Mouse (Mus musculus) left cerebral cortex, adult 9 months (tissue): Measurements from ENCODE around the gene Nrip2.

Experiments
- DNase-seq, 2 experiments: peaks; one replicate each; pipeline ENCODE4 v3.0.0; 2022; ENCODE audit warnings: low spot score in 2 of 2

Gene Nrip2

DNA sequence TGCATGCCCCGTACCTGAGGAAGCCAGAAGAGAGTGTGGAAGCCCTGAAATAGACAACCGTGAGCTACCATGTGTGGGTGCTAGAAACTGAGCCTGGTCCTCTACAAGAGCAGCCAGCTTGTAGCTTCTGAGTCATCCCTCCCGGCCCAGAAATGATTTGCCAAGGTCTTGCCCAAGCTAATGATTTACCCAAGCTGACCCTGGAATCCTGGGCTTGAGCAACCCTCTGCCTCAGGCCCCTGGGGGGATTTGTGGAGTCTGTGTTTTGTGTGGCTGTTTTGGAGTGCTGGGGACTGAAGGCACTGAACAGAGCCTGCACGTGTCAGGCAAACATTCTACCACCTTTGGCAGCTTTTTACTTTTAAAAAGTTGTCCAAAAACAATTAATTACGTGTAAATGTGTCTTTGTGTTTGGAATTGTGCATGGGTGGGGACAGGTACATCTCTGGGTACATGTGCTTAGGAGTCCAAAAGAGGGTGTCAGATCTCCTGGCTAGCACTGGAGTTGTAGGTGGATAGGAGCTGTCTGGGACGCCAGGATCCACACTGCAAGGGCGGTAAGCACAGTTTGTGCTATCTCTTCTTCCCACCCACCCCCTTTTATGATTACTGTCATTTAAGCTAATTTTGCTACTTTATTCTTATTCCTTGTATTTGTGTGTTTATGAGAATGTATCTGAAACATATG lies 1.4 kb upstream of the Nrip2 start:
- no peak for DNase-seq

DNA sequence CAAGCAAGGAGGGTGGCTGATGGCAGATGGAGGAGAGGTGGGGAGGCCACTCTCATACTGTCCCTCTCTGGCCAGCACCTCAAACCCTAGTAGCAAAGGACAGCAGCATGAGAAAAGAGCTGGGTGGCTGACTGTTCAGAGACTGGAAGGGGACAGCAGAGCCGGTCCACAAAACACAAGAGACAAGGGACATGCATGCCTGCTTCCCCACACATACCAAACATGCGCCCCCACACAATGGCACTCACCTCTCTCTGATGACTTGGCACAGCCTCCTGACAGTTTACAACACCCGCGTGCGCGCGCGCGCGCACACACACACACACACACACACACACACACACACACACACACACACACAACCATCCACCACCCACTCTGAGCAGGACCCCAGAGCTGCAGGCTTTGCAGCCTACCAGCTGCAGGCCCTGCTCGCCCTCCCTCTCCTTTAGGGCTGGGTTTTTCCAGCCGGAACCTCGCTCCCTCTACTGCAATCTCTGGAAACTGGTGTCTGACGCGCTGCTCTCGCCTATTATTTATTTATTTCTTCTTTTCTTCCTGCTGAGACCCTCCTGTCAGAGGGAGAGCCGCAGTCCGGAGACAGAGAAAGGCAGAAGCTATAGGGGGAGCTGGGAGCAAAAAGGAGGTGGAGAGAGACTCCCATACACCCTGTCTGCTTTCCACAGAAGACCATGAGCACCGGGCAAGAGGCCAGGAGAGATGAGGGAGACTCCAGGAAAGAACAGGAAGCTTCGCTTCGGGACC lies 507 bp downstream of the Nrip2 start:
- peak in 1 of 2 experiments; percentile 44 for DNase-seq

DNA sequence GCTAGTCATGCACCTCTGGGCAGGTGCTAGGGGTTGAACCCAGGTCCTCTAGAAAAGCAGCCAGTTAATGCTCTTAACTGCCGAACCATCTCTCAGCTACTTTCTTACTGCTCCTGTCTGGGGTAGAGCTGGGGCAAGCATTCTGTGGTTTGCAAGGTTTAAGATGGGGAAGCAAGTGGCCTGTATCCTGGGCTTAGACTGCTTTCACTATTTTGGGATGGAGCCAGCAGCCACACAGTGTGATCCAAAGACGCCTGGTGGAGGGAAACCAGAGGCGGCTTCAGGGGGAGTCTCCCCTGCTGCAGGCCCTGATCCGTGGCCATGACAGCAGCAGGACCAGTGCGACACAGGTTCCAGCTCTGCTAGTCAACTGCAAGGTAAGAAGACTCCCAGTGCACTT lies 5.6 kb downstream of the Nrip2 start:
- DNase-seq, result no peak

DNA sequence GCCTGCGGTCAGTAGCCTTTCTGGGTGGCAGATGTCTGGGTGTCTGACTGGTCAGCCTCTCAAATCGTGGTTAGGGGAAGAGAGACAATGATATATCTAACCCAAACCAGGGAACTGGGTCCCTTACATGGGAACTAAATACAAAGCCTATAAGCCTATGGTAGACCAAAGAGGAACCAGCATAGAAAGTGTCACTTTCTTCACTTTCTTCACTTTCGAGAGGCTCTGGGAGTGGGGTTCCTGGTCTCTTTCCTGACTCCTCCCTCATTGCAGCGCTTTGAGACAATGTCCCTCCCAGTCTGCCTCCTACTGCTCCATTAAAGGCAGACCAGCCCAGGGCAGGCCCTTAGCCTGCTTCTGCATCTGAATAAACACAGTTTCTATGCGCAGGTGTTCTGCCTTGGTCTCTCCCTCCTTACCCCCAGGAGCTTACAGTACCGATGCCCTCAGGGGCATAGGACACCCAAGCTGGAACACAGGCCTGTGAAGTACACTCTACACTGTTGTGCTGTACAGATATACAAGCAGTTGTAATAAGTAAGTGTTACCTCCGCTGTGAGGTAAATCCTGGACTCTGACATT lies 9.5 kb downstream of the Nrip2 start:
- no peak for DNase-seq

DNA sequence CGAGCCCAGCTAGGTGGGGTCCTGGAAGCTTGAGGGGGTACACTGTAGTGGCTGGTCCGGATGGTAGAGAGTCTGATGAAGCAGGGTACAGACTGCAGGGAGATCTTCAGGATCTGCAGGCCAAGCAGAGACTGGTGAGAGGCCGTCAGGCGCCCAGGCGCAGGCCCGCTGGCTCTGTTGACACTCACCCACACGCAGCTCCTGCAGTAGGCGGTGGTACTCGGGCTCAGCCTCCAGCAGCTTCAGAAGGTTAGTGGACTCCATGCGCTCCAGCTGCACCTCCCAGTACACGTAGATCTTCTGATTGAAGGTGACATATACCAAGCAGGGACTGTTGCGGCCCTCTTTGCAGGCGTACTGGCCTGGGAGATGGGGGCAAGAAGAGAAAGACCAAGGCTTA lies 11.2 kb downstream of the Nrip2 start:
- no peak for DNase-seq

DNA sequence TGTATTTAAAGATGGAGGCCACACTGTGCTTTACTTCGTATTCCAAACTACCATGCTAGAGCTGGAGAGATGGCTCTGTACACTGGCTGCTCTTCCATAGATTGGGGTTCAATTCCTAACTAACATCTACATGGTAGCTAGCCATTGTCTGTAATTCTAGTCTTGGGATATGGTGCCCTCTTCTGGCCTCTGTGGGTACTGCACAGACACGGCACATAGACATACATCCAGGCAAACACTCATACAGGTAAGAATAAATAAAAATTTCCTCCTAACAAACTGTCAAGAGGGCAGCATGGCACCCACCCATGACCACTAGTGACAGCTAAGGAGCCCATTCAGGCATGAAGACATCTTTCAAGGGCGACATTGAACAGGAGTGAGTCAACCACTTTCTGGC lies 12.0 kb downstream of the Nrip2 start:
- DNase-seq, result peak in 1 of 2 experiments; percentile 91

DNA sequence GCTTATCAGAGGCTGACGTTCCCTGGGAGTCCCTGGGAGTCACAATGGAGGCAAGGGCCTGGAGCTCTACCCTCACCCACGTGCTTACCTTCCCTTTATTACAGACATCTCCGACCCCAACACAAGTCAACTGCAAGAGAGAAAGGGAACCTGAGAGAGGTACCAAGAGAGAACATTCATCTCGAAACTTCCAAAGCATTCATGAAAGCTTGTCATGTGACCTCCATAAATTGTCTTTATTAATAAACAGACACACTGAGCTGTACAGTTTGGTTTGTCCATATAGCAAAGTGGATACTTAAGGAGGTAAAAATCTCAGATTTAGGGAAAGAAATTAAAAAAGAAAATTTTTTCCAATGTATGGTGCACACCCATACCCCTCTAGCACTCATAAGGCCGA lies 17.1 kb downstream of the Nrip2 start:
- no peak for DNase-seq

DNA sequence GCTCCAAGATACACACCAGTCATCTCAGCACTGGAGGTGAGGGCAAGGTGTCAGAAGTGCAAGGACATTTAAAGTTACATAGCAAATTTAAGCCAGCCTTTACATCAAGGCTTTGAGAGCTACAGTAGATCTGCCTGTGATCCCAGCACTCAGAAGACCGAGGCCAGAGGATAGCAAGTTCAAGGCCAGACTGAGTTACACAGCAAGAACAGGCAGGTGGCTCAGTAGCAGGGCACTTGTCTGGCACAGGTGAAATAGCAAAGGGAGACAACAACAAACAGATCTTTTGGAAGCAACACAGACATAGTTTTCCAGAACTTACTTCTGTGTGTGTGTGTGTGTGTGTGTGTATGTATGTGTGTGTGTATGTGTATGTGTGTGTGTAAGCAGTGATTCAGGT lies 19.0 kb downstream of the Nrip2 start:
- DNase-seq, result no peak

DNA sequence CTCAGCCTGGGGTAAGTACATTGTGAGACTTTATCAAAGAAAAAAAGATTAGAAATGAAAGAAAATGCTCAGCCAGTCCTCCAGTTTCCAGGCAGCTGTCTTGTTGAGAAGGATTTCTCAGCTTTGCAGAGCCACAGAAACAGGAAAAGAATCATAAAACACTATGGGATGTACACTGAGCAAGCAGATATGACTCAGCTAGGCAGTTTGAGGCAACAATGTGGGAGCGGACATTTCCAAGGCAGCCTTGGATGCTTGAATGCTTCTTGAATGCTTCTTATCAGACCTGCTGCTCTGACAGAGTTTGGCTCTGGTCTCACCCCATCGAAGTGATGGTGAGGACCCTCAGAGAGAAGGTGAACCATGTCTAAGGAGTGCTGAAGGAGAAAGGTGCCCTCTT lies 21.9 kb downstream of the Nrip2 start:
- peak in 1 of 2 experiments; percentile 54 for DNase-seq

DNA sequence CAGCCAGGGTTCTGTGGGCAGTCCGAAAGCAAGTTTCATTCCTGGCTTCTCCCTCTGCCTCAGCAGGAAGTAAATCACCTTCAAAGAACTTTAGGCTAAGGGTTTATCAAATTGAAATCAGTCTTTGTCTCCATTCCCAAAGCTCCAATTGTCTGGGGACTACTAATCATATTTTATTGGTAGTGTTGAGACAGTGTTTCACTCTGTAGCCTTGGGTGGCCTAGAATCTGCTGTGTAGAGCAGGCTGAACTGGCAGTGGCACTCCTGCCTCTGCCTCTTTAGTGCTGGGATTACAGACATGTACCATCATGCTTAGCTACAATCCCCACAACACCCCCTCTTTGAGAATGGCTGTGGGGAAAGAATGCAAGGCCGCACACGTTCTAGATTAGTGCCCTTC lies 22.4 kb downstream of the Nrip2 start:
- DNase-seq, result no peak

DNA sequence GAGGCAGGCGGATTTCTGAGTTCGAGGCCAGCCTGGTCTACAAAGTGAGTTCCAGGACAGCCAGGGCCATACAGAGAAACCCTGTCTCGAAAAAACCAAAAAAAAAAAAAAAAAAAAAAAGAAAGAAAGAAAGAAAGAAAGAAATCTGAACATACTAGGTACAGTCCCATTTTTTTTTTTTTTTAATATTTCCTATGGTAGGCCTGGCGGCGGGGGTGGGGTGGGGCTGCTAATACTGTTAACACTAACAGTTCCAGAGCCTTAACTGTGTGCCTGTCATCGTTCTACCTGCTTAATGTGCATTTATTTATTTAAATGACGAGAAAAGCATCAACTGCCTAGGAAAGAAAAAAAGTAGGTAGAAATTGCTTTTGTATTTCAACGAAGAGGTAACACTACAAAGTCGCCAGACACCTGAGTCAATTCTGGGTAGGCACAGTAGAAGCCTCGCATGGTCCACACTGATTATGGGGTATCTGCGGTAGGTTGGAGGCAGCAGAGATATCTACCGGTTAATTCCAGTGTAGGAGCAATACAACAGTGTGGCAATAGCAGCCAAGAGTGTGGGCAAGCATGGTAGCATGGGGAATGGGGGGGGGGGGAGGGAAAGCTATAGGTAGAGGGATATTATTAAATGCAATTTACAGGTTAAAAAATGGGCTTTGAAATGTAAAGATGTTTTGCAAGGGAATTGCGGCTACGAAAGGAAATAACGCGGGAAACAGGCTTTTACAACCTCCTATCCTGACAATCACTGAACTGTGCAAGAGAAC lies 24.6 kb downstream of the Nrip2 start:
- peak in 1 of 2 experiments; percentile 36 for DNase-seq

DNA sequence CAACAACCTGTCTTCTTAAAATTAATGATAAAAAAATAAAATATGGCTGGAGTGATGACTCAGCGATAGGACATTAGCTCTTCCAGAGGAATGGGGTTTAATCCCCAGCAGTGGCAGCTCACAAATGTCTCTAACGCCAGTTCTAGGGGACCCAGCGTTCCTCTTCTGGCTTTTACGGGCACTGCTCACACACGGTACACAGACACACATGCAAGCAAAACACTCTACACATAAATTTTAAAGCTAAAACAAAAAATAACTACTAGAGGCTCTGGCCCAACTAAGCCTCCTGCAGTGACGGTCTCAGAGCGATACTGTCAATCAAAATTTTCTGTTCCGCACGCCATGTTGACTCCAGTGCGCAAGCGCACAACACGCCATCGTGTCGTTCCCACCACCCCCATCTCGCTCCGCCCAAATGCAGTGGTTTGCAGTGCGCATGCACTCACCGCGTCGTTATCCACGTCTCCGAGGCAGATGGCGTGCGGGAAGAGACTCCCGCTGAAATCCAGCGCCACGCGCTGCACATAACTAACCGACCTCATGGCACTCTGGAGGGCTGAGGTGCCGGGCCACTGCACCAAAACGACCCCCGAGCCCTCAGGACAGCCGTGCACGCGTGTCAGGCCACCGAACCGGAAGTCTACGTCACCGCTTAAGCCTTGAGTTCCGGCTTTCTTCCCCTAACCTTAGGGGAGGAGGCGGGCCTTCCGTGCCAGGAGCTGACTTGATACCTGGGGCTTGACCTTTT lies 25.3 kb downstream of the Nrip2 start, which contains the start of gene Itfg2:
Itfg2 (minus strand) TSS at position 663 of the 751 bp plus-strand sequence.
- DNase-seq, result peak; percentile 90 to 97

DNA sequence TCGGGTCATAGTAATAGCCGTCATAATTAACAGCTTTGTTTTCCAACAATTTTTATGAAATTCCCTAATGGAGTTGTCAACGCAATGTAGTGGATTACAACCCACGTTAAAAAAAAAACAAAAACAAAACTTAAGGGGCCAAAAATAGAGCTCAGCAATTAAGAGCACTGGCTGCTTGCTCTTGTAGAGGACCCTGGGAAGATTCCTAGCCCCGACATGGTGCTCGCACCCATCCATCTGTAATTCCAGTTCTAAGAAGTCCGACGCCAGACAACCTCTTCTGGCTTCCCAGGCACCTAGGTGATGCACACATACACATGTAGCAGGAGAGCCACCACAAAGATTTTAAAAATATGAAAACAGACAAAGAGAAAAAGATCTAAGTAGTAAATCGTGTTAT lies 25.9 kb downstream of the Nrip2 start:
- DNase-seq, result no peak

DNA sequence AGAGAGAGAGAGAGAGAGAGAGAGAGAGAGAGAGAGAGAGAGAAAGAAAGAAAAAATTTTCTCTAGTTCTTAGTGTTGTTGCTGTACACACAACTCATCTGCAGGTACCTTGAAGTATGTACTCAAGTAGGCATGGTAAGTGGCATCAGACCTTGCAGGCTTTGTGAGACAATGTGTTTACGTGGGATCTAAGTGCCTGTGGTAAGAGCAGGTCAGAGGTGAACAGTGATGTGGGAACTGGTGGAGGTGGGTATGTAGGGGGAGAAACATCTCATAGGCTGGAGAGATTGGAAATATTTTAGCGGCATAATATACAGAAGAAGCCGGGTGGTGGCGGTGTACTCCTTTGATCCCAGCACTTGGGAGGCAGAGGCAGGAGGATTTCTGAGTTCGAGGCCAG lies 28.5 kb downstream of the Nrip2 start:
- DNase-seq, result no peak

DNA sequence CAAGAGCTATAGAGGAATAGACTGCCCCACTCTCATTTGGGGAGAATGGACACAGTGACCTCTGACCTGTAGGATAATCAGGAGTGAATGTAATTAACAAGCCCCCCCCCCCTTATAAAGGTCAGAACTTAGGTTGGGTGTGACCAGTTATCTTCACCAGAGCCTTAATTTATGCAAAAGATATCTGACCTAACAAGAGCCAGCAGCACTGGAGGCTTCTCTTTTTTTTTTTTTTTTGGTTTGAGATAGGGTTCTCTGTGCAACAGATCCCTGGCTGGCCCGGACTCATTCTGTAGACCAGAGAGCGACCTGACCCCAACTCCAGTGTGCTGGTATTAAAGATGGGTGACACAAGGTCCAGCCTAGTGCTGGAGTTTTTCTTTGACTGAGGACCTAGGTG lies 30.2 kb downstream of the Nrip2 start:
- no peak for DNase-seq

DNA sequence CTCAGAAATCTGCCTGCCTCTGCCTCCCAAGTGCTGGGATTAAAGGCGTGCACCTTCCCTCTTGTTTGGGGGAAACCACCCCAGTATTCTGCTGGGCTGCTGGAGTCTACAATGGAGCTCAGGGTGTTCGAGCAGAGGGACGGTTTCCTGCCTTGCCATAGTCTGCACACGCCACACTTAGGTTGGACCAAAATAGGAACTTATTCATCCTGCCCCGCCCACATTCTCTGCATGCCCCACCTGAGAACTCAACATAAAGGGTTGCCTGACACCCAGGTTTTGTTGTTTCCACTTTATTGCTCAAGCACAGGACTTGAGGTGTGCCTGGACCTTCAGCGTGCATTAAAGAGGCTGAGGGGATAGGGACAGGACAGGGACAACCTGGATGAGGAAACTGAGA lies 30.7 kb downstream of the Nrip2 start:
- DNase-seq, result no peak

DNA sequence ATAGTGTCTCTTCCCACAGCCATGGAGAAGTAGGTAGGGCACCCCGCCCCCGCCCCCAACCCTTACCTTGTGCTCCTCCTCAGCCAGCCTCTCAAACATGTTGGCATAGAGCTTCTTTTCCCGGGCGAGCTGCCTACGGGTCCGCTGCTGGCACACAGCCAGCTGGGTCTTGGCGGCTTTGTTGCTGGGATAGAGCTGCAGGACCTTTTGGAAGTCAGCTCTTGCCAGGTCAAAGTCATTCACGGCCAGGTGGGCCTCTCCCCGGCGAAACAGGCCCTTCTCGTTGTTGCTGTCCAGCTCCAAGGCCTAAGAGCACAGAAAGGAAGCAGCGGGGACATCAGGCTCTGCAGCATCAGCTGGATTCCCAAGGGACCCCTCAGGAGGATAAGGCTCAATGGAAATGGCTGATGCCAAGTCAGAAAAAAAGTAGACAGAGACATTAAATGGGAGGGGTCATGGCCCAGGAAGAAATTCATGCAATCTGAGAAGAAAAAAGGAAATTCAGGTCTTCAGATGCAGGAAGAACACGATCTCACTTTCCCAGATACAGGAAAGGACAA lies 33.3 kb downstream of the Nrip2 start:
- DNase-seq, result no peak

DNA sequence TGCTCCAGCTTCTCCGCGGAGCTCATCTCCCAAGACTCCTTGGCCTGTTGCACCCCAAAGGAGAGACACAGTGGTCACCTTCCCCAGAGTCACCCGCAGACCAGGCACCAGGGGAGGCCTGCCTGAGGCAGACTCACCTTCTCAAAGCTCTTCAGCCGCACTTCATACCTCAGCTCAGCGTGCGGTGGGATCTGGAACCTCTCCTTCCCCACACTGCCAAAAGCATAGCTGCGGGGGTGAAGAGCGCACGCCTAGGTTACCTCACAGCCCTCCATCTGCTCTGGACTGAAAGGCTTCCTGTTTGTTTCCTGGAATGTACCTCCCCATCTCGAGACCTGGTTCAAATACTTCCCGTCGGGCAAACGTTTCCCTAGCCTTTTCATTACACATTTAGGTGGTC lies 34.5 kb downstream of the Nrip2 start:
- DNase-seq, result no peak

DNA sequence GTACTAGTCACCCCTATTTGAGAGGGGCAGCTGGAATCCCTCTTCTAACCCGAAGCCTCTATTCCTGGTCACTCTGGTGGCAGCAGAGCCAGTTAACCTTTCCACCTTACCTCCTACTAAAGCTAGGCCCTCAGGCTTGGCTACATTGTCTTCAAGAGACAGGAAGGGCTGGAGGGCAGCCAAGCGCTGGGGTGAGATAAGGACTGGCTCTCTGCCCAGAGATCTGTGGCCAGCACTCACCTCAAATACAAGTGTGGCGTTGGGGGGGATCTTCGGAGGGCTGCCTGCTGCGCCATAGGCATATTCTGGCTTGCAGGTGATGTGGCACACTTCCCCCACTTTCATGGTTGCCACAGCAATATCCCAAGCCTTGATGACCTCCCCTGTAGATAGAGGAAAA lies 36.4 kb downstream of the Nrip2 start:
- no peak for DNase-seq

DNA sequence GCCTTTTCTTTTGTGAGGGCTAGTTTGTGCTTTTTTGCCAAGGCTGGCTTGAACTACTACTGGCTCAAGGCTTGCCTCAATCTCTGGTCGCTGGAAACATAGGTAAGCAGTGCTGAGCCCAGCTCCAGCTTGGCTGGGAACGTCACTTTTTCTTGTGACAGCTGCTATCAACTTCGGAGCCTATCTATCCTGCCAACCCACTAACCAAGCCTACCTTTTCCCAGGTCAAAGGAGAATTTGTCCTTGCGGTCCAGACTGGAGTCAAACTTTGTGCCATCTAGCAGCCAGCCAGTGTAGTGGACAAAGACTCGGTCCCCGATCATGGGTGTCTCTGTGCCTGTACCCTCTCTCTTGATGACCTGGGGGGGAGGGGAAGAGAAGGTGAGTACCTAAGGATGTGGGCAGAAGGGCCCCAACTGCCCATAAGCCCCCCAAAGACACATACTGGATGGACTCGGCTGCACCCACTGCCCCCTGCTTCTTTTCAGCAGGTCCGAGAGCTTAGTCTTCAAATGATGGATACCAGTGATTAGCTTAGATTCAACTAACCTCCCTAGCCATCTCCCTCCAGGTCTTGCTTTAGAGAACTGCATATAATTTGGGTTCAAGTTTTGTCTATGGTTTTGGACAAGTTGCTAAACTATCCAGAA lies 37.4 kb downstream of the Nrip2 start:
- no peak for DNase-seq

DNA sequence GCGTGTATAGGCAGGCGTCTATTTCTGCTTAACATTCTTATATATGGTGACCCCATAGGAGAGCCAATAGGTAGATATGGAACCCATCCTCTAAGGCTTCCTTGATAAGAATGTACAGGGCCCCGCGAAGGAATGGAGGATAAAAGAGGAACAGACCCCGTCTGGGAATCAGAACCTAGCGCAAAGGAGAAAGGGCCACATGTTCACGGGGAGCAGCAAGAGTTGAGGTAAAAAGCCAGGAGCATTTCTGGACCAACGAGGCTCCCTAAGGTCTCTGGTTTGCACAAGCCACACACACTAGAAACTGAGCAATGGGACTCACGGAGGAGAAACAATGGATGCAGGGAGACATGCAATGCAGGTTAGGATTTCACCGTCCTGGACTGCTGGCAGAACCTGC lies 38.2 kb downstream of the Nrip2 start:
- no peak for DNase-seq
